Mouse (Mus musculus) bone marrow macrophage, adult 2 months (primary cell): ENCODE results near the gene Ogfod1.

Experiments
- CTCF ChIP-seq: IDR thresholded peaks from 2 replicates; pipeline ENCODE4 v1.5.1; 2012; ENCODE audit warnings: low read depth, mild to moderate bottlenecking, low read length, moderate library complexity
- POLR2A ChIP-seq: IDR thresholded peaks from 2 replicates; pipeline ENCODE4 v1.6.1; 2012; ENCODE audit warnings: mild to moderate bottlenecking, low read depth, low read length, borderline replicate concordance

DNA sequence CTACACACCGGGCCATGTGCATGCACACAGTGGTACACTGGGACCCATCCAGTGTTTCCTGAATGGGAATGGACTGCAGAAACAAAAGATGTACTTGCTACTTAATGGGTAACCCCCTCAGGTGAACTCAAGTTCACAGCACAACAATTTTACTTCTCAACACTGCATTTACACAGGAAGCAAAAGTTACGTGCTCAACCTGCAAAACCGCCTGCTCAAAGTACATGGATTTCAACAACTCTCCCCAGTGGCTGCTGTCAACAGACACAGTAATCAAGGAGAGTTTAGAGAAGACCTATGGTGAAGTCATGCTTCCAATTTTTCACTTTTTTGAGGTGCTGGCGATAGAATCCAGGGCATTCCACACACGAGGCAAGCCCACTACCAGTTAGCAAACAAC is 1.8 kb upstream of the Ogfod1 start:
- TF ChIP-seq POLR2A (no peak), CTCF (no peak)
